Mouse (Mus musculus): Measurements from ENCODE around the gene H13.

GRCm38 (mm10) chr2:152700138-152700537, 30.9 kb downstream of the H13 start:
- no peak for TF ChIP-seq CTCF (IDR thresholded peaks at IDR 0.05; ENCODE audit: extremely low read depth, insufficient read depth, insufficient read length, insufficient replicate concordance)
- no peak for TF ChIP-seq POLR2A (IDR thresholded peaks at IDR 0.05; ENCODE audit: low read depth, low read length)

All from spleen, adult 2 months (tissue).